Mouse (Mus musculus) intestine, embryonic 15.5 days (tissue): ENCODE data around the gene Slc9a3r2. TPM values are rescaled to one million over a fixed set of nuclear protein-coding genes. Genes with fewer than 3 reads are reported as not detected.
A peak's percentile ranks its signal among the peaks of the same experiment; 100 is the strongest.

ENCODE experiments used
- ATAC-seq: fragments of 200-750 bp; cut with Nextera tagmentation; 2 replicates; pipeline ENCODE4 v1.8.0; 2017; ENCODE audit warnings: moderate TSS enrichment, moderate library complexity
- H3K27ac ChIP-seq: fragments of 300-500 bp; sonication (generic); 2 replicates; pipeline ENCODE4 v1.5.1; 2015; ENCODE audit warnings: mild to moderate bottlenecking, inconsistent platforms
- H3K27me3 ChIP-seq: fragments of 300-500 bp; sonication (generic); replicated peaks from 2 replicates; pipeline ENCODE4 v1.6.1; 2015; ENCODE audit warnings: inconsistent platforms
- H3K36me3 ChIP-seq: fragments of 300-500 bp; sonication (generic); 2 replicates; pipeline ENCODE4 v1.6.1; 2015; ENCODE audit warnings: inconsistent platforms
- H3K4me1 ChIP-seq: fragments of 300-500 bp; sonication (generic); replicated peaks from 2 replicates; pipeline ENCODE4 v1.6.1; 2015; ENCODE audit warnings: inconsistent platforms
- H3K4me2 ChIP-seq: fragments of 300-500 bp; sonication (generic); replicated peaks from 2 replicates; pipeline ENCODE4 v1.6.1; 2015; ENCODE audit warnings: mild to moderate bottlenecking, inconsistent platforms
- H3K4me3 ChIP-seq: fragments of 300-500 bp; sonication (generic); replicated peaks from 2 replicates; pipeline ENCODE4 v1.5.1; 2015; ENCODE audit warnings: inconsistent platforms
- H3K9ac ChIP-seq: fragments of 300-500 bp; sonication (generic); 2 replicates; pipeline ENCODE4 v1.6.1; 2015; ENCODE audit warnings: inconsistent platforms
- H3K9me3 ChIP-seq: fragments of 300-500 bp; sonication (generic); 2 replicates; pipeline ENCODE4 v1.6.1; 2016; ENCODE audit warnings: inconsistent platforms
- WGBS: fragments of 180-500 bp; shearing (Covaris S2); methylation state at CpG from one replicate; pipeline ENCODE4 v1.1.7; 2015; 5-methylcytosine and 5-hydroxymethylcytosine counted together
- polyA plus RNA-seq: library from polyadenylated mRNA; unstranded; fragments of >200 nt; fragmentation: Nextera tagmentation; extraction: Ambion mirVana; gene quantifications from 2 replicates; pipeline ENCODE4 v1.2.1, GENCODE M21; 2015

Slc9a3r2 gene
- polyA plus RNA-seq, 1 experiment from 2014 or later: 43.9 TPM

GRCm38 (mm10) chr17:24654969-24655368 lies 4.8 kb upstream of the Slc9a3r2 start:
- 69% methylated on average over 4 of the region's 4 CpGs for WGBS
- Histone ChIP-seq H3K4me3 (no peak overlapping the region), H3K4me2 (no peak overlapping the region), H3K9me3 (no peaks in the 10 kb centered on the region), H3K27ac (no peak overlapping the region), H3K27me3 (peaks cover 30% of the 10 kb centered on the region), H3K36me3 (no peaks in the 10 kb centered on the region), H3K9ac (no peak overlapping the region), H3K4me1 (peaks cover 17% of the 10 kb centered on the region)
- ATAC-seq: no peak

- no peak overlapping the region for H3K9ac ChIP-seq
- H3K4me3 ChIP-seq: peak overlapping the region; percentile 25; the same call in 1 of the 2 replicates
- no peak overlapping the region for H3K27ac ChIP-seq
- peak overlapping the region; percentile 64 for H3K4me2 ChIP-seq
- ATAC-seq: peak; percentile 58
- peaks cover 23% of the 10 kb centered on the region for H3K27me3 ChIP-seq
- no peaks in the 10 kb centered on the region for H3K36me3 ChIP-seq
- 5% methylated on average over 19 of the region's 19 CpGs for WGBS
- H3K9me3 ChIP-seq: no peaks in the 10 kb centered on the region
- peaks cover 24% of the 10 kb centered on the region for H3K4me1 ChIP-seq
Measured at GRCm38 (mm10) chr17:24653967-24654710, 4.0 kb upstream of the Slc9a3r2 start.

GRCm38 (mm10) chr17:24651835-24652234 lies 1.7 kb upstream of the Slc9a3r2 start:
- no peak for ATAC-seq
- H3K4me2 ChIP-seq: no peak overlapping the region
- H3K4me3 ChIP-seq: no peak overlapping the region
- H3K9me3 ChIP-seq: no peaks in the 10 kb centered on the region
- H3K27me3 ChIP-seq: 0 out of 2 replicates have a peak, but pooled peaks cover under 1% of the 10 kb centered on the region
- H3K36me3 ChIP-seq: no peaks in the 10 kb centered on the region
- no peak overlapping the region for H3K9ac ChIP-seq
- H3K4me1 ChIP-seq: peaks cover 23% of the 10 kb centered on the region
- WGBS: 67% methylated on average over 3 of the region's 3 CpGs
- no peak overlapping the region for H3K27ac ChIP-seq

GRCm38 (mm10) chr17:24650766-24651165 lies 639 bp upstream of the Slc9a3r2 start:
- Histone ChIP-seq H3K9ac (no peak overlapping the region), H3K36me3 (no peaks in the 10 kb centered on the region), H3K27me3 (no peaks in the 10 kb centered on the region), H3K4me1 (peaks cover 23% of the 10 kb centered on the region), H3K27ac (no peak overlapping the region), H3K4me3 (peak overlapping the region; percentile 72; the same call in 1 of the 2 replicates), H3K9me3 (no peaks in the 10 kb centered on the region), H3K4me2 (no peak overlapping the region; the same call in 1 of the 2 replicates)
- WGBS: 73% methylated on average over 4 of the region's 4 CpGs
- ATAC-seq: no peak

GRCm38 (mm10) chr17:24649581-24650069 lies 502 bp downstream of the Slc9a3r2 start:
- peaks cover 32% of the 10 kb centered on the region for H3K4me1 ChIP-seq
- peak overlapping the region; percentile 99 for H3K4me2 ChIP-seq
- H3K27ac ChIP-seq: peak overlapping the region; percentile 65

GRCm38 (mm10) chr17:24648731-24649377 lies 1.3 kb downstream of the Slc9a3r2 start:
- Histone ChIP-seq H3K9ac (peak overlapping the region; percentile 82; the same call in 1 of the 2 replicates), H3K36me3 (no peaks in the 10 kb centered on the region), H3K27me3 (no peaks in the 10 kb centered on the region), H3K9me3 (no peaks in the 10 kb centered on the region), H3K4me2 (peak overlapping the region; percentile 99), H3K4me1 (peaks cover 36% of the 10 kb centered on the region), H3K4me3 (peak overlapping the region; percentile 72), H3K27ac (no peak overlapping the region)
- 72% methylated on average over 10 of the region's 10 CpGs for WGBS
- no peak for ATAC-seq

More at GRCm38 (mm10) chr17:24649581-24650069, 502 bp downstream of the Slc9a3r2 start:
- ATAC-seq: peak; percentile 65
- Histone ChIP-seq H3K9me3 (no peaks in the 10 kb centered on the region), H3K9ac (peak overlapping the region; percentile 82), H3K27me3 (no peaks in the 10 kb centered on the region), H3K4me3 (peak overlapping the region; percentile 72), H3K36me3 (no peaks in the 10 kb centered on the region)
- WGBS: 1% methylated on average over 35 of the region's 35 CpGs

GRCm38 (mm10) chr17:24647493-24647892 lies 2.6 kb downstream of the Slc9a3r2 start:
- H3K27ac ChIP-seq: 0 out of 2 replicates have a peak overlapping the region, but pooled peaks have one; percentile 17
- no peak overlapping the region; the same call in 1 of the 2 replicates for H3K4me2 ChIP-seq
- WGBS: 76% methylated on average over 11 of the region's 11 CpGs
- no peaks in the 10 kb centered on the region for H3K36me3 ChIP-seq
- H3K9ac ChIP-seq: no peak overlapping the region; the same call in 1 of the 2 replicates
- no peaks in the 10 kb centered on the region for H3K27me3 ChIP-seq
- peak overlapping the region; percentile 14; the same call in 1 of the 2 replicates for H3K4me3 ChIP-seq
- H3K4me1 ChIP-seq: peaks cover 40% of the 10 kb centered on the region
- ATAC-seq: no peak
- no peaks in the 10 kb centered on the region for H3K9me3 ChIP-seq

GRCm38 (mm10) chr17:24646381-24646780 lies 3.7 kb downstream of the Slc9a3r2 start:
- H3K36me3 ChIP-seq: no peaks in the 10 kb centered on the region
- WGBS: 88% methylated on average over 4 of the region's 4 CpGs
- H3K4me3 ChIP-seq: no peak overlapping the region
- no peaks in the 10 kb centered on the region for H3K27me3 ChIP-seq
- no peak overlapping the region for H3K4me2 ChIP-seq
- no peaks in the 10 kb centered on the region for H3K9me3 ChIP-seq
- peaks cover 40% of the 10 kb centered on the region for H3K4me1 ChIP-seq
- H3K27ac ChIP-seq: 0 out of 2 replicates have a peak overlapping the region, but pooled peaks have one; percentile 81
- ATAC-seq: no peak
- no peak overlapping the region for H3K9ac ChIP-seq

- no peaks in the 10 kb centered on the region for H3K9me3 ChIP-seq
- H3K4me2 ChIP-seq: no peak overlapping the region
- no peaks in the 10 kb centered on the region for H3K36me3 ChIP-seq
- H3K4me1 ChIP-seq: peaks cover 40% of the 10 kb centered on the region
- no peak for ATAC-seq
- H3K4me3 ChIP-seq: no peak overlapping the region
- WGBS: 75% methylated on average over 3 of the region's 3 CpGs
- H3K27ac ChIP-seq: peak overlapping the region; percentile 81
- no peaks in the 10 kb centered on the region for H3K27me3 ChIP-seq
- H3K9ac ChIP-seq: no peak overlapping the region
Measured at GRCm38 (mm10) chr17:24645916-24646315, 4.2 kb downstream of the Slc9a3r2 start.

- H3K4me3 ChIP-seq: no peak overlapping the region
- peak overlapping the region; percentile 24; the same call in 1 of the 2 replicates for H3K4me2 ChIP-seq
- H3K27ac ChIP-seq: peak overlapping the region; percentile 81
- peaks cover 37% of the 10 kb centered on the region for H3K4me1 ChIP-seq
- peaks cover 6% of the 10 kb centered on the region; the same call in 1 of the 2 replicates for H3K36me3 ChIP-seq
- 0 out of 2 replicates have a peak overlapping the region, but pooled peaks have one; percentile 13 for H3K9ac ChIP-seq
- WGBS: 76% methylated on average over 9 of the region's 9 CpGs
- H3K27me3 ChIP-seq: no peaks in the 10 kb centered on the region
- peak; percentile 18; the same call in 1 of the 2 replicates for ATAC-seq
- H3K9me3 ChIP-seq: no peaks in the 10 kb centered on the region
Measured at GRCm38 (mm10) chr17:24644875-24645721, 5.0 kb downstream of the Slc9a3r2 start.

GRCm38 (mm10) chr17:24644030-24644715 lies 6.0 kb downstream of the Slc9a3r2 start:
- Histone ChIP-seq H3K36me3 (peaks cover 6% of the 10 kb centered on the region; the same call in 1 of the 2 replicates), H3K4me3 (no peak overlapping the region), H3K4me1 (peaks cover 39% of the 10 kb centered on the region), H3K27ac (peak overlapping the region; percentile 81), H3K4me2 (peak overlapping the region; percentile 24; the same call in 1 of the 2 replicates), H3K9me3 (no peaks in the 10 kb centered on the region), H3K9ac (0 out of 2 replicates have a peak overlapping the region, but pooled peaks have one; percentile 13), H3K27me3 (no peaks in the 10 kb centered on the region)
- peak; percentile 52 for ATAC-seq
- WGBS: 32% methylated on average over 7 of the region's 7 CpGs
